Mouse (Mus musculus) hindbrain, embryonic 10.5 days (tissue): ENCODE results near the gene Pcgf5. TPM values are rescaled to one million over a fixed set of nuclear protein-coding genes. Genes with fewer than 3 reads are reported as not detected.
A peak's percentile ranks its signal among the peaks of the same experiment; 100 is the strongest.

ENCODE experiments used
- DNase-seq: peaks from one replicate; pipeline ENCODE4 v3.0.0-alpha.2; 2017; ENCODE audit warnings: low spot score
- H3K27ac ChIP-seq: fragments of 300-500 bp; sonication (generic); 2 replicates; pipeline ENCODE4 v1.5.1; 2016; ENCODE audit warnings: mild to moderate bottlenecking, moderate library complexity
- H3K27me3 ChIP-seq: fragments of 300-500 bp; sonication (generic); 2 replicates; pipeline ENCODE4 v1.6.1; 2016; ENCODE audit warnings: mild to moderate bottlenecking; ENCODE audit not compliant: poor library complexity, insufficient read depth, severe bottlenecking
- H3K36me3 ChIP-seq: fragments of 300-500 bp; sonication (generic); 2 replicates; pipeline ENCODE4 v1.6.1; 2016; ENCODE audit warnings: mild to moderate bottlenecking, moderate library complexity
- H3K4me1 ChIP-seq: fragments of 300-500 bp; sonication (generic); replicated peaks from 2 replicates; pipeline ENCODE4 v1.6.1; 2016; ENCODE audit warnings: mild to moderate bottlenecking
- H3K4me3 ChIP-seq: fragments of 300-500 bp; sonication (generic); 2 replicates; pipeline ENCODE4 v1.5.1; 2016; ENCODE audit warnings: mild to moderate bottlenecking, moderate library complexity
- H3K9me3 ChIP-seq: fragments of 300-500 bp; sonication (generic); 2 replicates; pipeline ENCODE4 v1.6.1; 2016; ENCODE audit warnings: mild to moderate bottlenecking, moderate library complexity
- WGBS: fragments of 180-500 bp; shearing (Covaris S2); methylation state at CpG from one replicate; pipeline ENCODE4 v1.1.7; 2016; 5-methylcytosine and 5-hydroxymethylcytosine counted together
- polyA plus RNA-seq: library from polyadenylated mRNA; unstranded; fragments of >200 nt; fragmentation: Nextera tagmentation; extraction: Ambion mirVana; gene quantifications from 2 replicates; pipeline ENCODE4 v1.2.1, GENCODE M21; 2016

Gene Pcgf5
- polyA plus RNA-seq, 1 experiment from 2014 or later = 11.8 TPM

GRCm38 (mm10) chr19:36453451-36453850 lies 105.3 kb downstream of the Pcgf5 start:
- WGBS = 96% methylated on average over 4 of the region's 4 CpGs

GRCm38 (mm10) chr19:36470106-36470505 lies 122.0 kb downstream of the Pcgf5 start:
- Histone ChIP-seq H3K9me3 (no peaks in the 10 kb centered on the region), H3K36me3 (no peaks in the 10 kb centered on the region), H3K27me3 (no peaks in the 10 kb centered on the region), H3K4me3 (no peak overlapping the region), H3K4me1 (no peaks in the 10 kb centered on the region), H3K27ac (no peak overlapping the region)
- WGBS = 15% methylated on average over 6 of the region's 6 CpGs
- DNase-seq = peak; percentile 47

More at GRCm38 (mm10) chr19:36453451-36453850, 105.3 kb downstream of the Pcgf5 start:
- no peak overlapping the region for H3K27ac ChIP-seq
- H3K9me3 ChIP-seq = no peaks in the 10 kb centered on the region
- no peaks in the 10 kb centered on the region for H3K36me3 ChIP-seq
- no peak for DNase-seq
- H3K4me3 ChIP-seq = no peak overlapping the region
- peaks cover 18% of the 10 kb centered on the region for H3K4me1 ChIP-seq
- no peaks in the 10 kb centered on the region for H3K27me3 ChIP-seq

- no peaks in the 10 kb centered on the region for H3K4me1 ChIP-seq
- DNase-seq = no peak
- no peak overlapping the region for H3K27ac ChIP-seq
- H3K36me3 ChIP-seq = no peaks in the 10 kb centered on the region
- H3K4me3 ChIP-seq = no peak overlapping the region
- H3K27me3 ChIP-seq = no peaks in the 10 kb centered on the region
- no peaks in the 10 kb centered on the region for H3K9me3 ChIP-seq
- WGBS = 89% methylated on average over 3 of the region's 3 CpGs
Measured at GRCm38 (mm10) chr19:36471325-36471724, 123.2 kb downstream of the Pcgf5 start.

- H3K36me3 ChIP-seq = no peaks in the 10 kb centered on the region
- H3K4me1 ChIP-seq = peaks cover 3% of the 10 kb centered on the region; the same call in 1 of the 2 replicates
- H3K27ac ChIP-seq = no peak overlapping the region
- WGBS = 93% methylated on average over 4 of the region's 4 CpGs
- DNase-seq = no peak
- no peaks in the 10 kb centered on the region for H3K27me3 ChIP-seq
- H3K9me3 ChIP-seq = no peaks in the 10 kb centered on the region
- H3K4me3 ChIP-seq = no peak overlapping the region
Measured at GRCm38 (mm10) chr19:36476596-36476995, 128.5 kb downstream of the Pcgf5 start.

GRCm38 (mm10) chr19:36477151-36477550 lies 129.0 kb downstream of the Pcgf5 start:
- no peaks in the 10 kb centered on the region for H3K27me3 ChIP-seq

GRCm38 (mm10) chr19:36477684-36478083 lies 129.6 kb downstream of the Pcgf5 start:
- H3K36me3 ChIP-seq = no peaks in the 10 kb centered on the region
- no peak overlapping the region for H3K27ac ChIP-seq
- no peak for DNase-seq
- H3K4me1 ChIP-seq = peaks cover 3% of the 10 kb centered on the region; the same call in 1 of the 2 replicates
- no peaks in the 10 kb centered on the region for H3K27me3 ChIP-seq
- no peak overlapping the region for H3K4me3 ChIP-seq
- H3K9me3 ChIP-seq = no peaks in the 10 kb centered on the region
- 74% methylated on average over 5 of the region's 5 CpGs for WGBS

More at GRCm38 (mm10) chr19:36477151-36477550, 129.0 kb downstream of the Pcgf5 start:
- Histone ChIP-seq H3K36me3 (no peaks in the 10 kb centered on the region), H3K4me1 (peaks cover 3% of the 10 kb centered on the region; the same call in 1 of the 2 replicates), H3K4me3 (no peak overlapping the region), H3K9me3 (no peaks in the 10 kb centered on the region), H3K27ac (no peak overlapping the region)
- no peak for DNase-seq
- 64% methylated on average over 9 of the region's 9 CpGs for WGBS

- WGBS = 81% methylated on average over 6 of the region's 6 CpGs
- Histone ChIP-seq H3K27ac (no peak overlapping the region), H3K36me3 (no peaks in the 10 kb centered on the region), H3K4me1 (no peaks in the 10 kb centered on the region), H3K4me3 (no peak overlapping the region), H3K9me3 (peaks cover 9% of the 10 kb centered on the region; the same call in 1 of the 2 replicates), H3K27me3 (no peaks in the 10 kb centered on the region)
- DNase-seq = no peak
Measured at GRCm38 (mm10) chr19:36490911-36491310, 142.8 kb downstream of the Pcgf5 start.

GRCm38 (mm10) chr19:36495555-36495954 lies 147.4 kb downstream of the Pcgf5 start:
- no peak for DNase-seq
- no peaks in the 10 kb centered on the region for H3K4me1 ChIP-seq
- no peaks in the 10 kb centered on the region for H3K9me3 ChIP-seq
- H3K4me3 ChIP-seq = no peak overlapping the region
- no peaks in the 10 kb centered on the region for H3K36me3 ChIP-seq
- H3K27me3 ChIP-seq = no peaks in the 10 kb centered on the region
- 75% methylated on average over 3 of the region's 3 CpGs for WGBS
- H3K27ac ChIP-seq = no peak overlapping the region

- DNase-seq = no peak
- WGBS = 84% methylated on average over 4 of the region's 4 CpGs
- no peak overlapping the region for H3K4me3 ChIP-seq
- no peaks in the 10 kb centered on the region for H3K36me3 ChIP-seq
- H3K9me3 ChIP-seq = no peaks in the 10 kb centered on the region
- no peaks in the 10 kb centered on the region for H3K4me1 ChIP-seq
- H3K27me3 ChIP-seq = no peaks in the 10 kb centered on the region
- no peak overlapping the region for H3K27ac ChIP-seq
Measured at GRCm38 (mm10) chr19:36496532-36496931, 148.4 kb downstream of the Pcgf5 start.

- H3K4me3 ChIP-seq = no peak overlapping the region
- H3K27ac ChIP-seq = no peak overlapping the region
- H3K4me1 ChIP-seq = no peaks in the 10 kb centered on the region
- H3K36me3 ChIP-seq = no peaks in the 10 kb centered on the region
- no peaks in the 10 kb centered on the region for H3K27me3 ChIP-seq
- no peak for DNase-seq
- no peaks in the 10 kb centered on the region for H3K9me3 ChIP-seq
- WGBS = 83% methylated on average over 4 of the region's 4 CpGs
Measured at GRCm38 (mm10) chr19:36497067-36497466, 149.0 kb downstream of the Pcgf5 start.

GRCm38 (mm10) chr19:36497744-36498143 lies 149.6 kb downstream of the Pcgf5 start:
- Histone ChIP-seq H3K36me3 (no peaks in the 10 kb centered on the region), H3K4me1 (no peaks in the 10 kb centered on the region), H3K4me3 (no peak overlapping the region), H3K27ac (no peak overlapping the region), H3K27me3 (no peaks in the 10 kb centered on the region), H3K9me3 (no peaks in the 10 kb centered on the region)
- WGBS = 83% methylated on average over 5 of the region's 5 CpGs
- DNase-seq = no peak

GRCm38 (mm10) chr19:36504716-36505115 lies 156.6 kb downstream of the Pcgf5 start:
- Histone ChIP-seq H3K36me3 (no peaks in the 10 kb centered on the region), H3K27ac (no peak overlapping the region)
- WGBS = 87% methylated on average over 2 of the region's 2 CpGs

More at GRCm38 (mm10) chr19:36504716-36505115, 156.6 kb downstream of the Pcgf5 start:
- H3K4me1 ChIP-seq = no peaks in the 10 kb centered on the region
- no peaks in the 10 kb centered on the region for H3K9me3 ChIP-seq
- H3K27me3 ChIP-seq = no peaks in the 10 kb centered on the region
- no peak for DNase-seq
- H3K4me3 ChIP-seq = no peak overlapping the region
